Mouse (Mus musculus) hindbrain, postnatal 0 days (tissue): ENCODE results near the gene Dhrs3. TPM values are rescaled to one million over a fixed set of nuclear protein-coding genes. Genes with fewer than 3 reads are reported as not detected.

Experiments
- ATAC-seq: fragments of 200-750 bp; cut with Nextera tagmentation; 2 replicates; pipeline ENCODE4 v1.8.0; 2017; ENCODE audit warnings: mild to moderate bottlenecking, moderate TSS enrichment, moderate library complexity
- DNase-seq: peaks from one replicate; pipeline ENCODE4 v3.0.0-alpha.2; 2015; ENCODE audit warnings: low spot score
- H3K27ac ChIP-seq: fragments of 300-500 bp; sonication (generic); 2 replicates; pipeline ENCODE4 v1.5.1; 2014; ENCODE audit warnings: mild to moderate bottlenecking
- H3K27me3 ChIP-seq: fragments of 300-500 bp; sonication (generic); 2 replicates; pipeline ENCODE4 v1.6.1; 2014; ENCODE audit warnings: low read length, mixed read lengths; ENCODE audit not compliant: insufficient read depth
- H3K36me3 ChIP-seq: fragments of 300-500 bp; sonication (generic); 2 replicates; pipeline ENCODE4 v1.6.1; 2014; ENCODE audit warnings: low read length, mixed read lengths; ENCODE audit not compliant: insufficient read depth
- H3K4me1 ChIP-seq: fragments of 300-500 bp; sonication (generic); 2 replicates; pipeline ENCODE4 v1.6.1; 2014; ENCODE audit warnings: antibody characterized with exemption, low read length, mixed read lengths; ENCODE audit not compliant: insufficient read depth
- H3K4me2 ChIP-seq: fragments of 300-500 bp; sonication (generic); 2 replicates; pipeline ENCODE4 v1.6.1; 2014; ENCODE audit warnings: low read depth, mild to moderate bottlenecking, low read length, moderate library complexity, mixed read lengths
- H3K4me3 ChIP-seq: fragments of 300-500 bp; sonication (generic); 2 replicates; pipeline ENCODE4 v1.5.1; 2014; ENCODE audit warnings: low read length
- H3K9ac ChIP-seq: fragments of 300-500 bp; sonication (generic); replicated peaks from 2 replicates; pipeline ENCODE4 v1.6.1; 2014; ENCODE audit warnings: mild to moderate bottlenecking, low read length, moderate library complexity, mixed read lengths
- H3K9me3 ChIP-seq: fragments of 300-500 bp; sonication (generic); 2 replicates; pipeline ENCODE4 v1.6.1; 2016; ENCODE audit warnings: low read length, mixed read lengths
- CTCF ChIP-seq: IDR thresholded peaks from 2 replicates; pipeline ENCODE4 v1.5.1; 2016; ENCODE audit warnings: antibody characterized with exemption, control low read depth, low read depth
- WGBS: fragments of 180-500 bp; shearing (Covaris S2); extraction: QIAGEN DNeasy Blood & Tissue Kit; methylation state at CpG from one replicate; pipeline ENCODE4 v1.1.7; 2014; 5-methylcytosine and 5-hydroxymethylcytosine counted together
- polyA plus RNA-seq: library from polyadenylated mRNA; unstranded; fragments of >200 nt; fragmentation: Nextera tagmentation; extraction: Ambion mirVana; gene quantifications from 2 replicates; pipeline ENCODE4 v1.2.1, GENCODE M21; 2015
- total RNA-seq: library from RNA; depleted of rRNA; stranded (reverse); fragments of >200 nt; gene quantifications from 2 replicates; pipeline ENCODE4 v1.2.3, GENCODE M21; 2014

Dhrs3 gene
- total and polyA plus RNA-seq, 2 experiments from 2014 or later: 40.1 to 51.8 TPM

DNA sequence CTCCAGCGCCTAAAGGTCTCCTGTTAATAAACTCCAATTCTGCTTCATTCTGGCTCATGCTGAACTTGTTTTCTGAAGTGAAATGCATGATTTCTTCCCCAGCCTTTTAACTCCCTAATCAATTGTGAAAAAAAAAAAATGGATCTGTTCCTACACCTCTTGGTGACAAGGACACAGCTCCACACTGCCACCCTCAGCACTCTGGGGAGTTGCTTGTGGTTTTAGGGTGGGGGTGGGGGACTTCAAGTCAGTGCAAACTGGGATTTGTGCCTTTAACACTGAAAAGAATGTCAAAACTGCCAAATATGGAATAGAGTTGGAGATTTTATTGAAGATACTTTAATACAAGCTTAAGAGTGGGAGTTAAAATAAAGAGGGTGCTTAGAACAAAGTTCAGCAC, 13.1 kb upstream of the Dhrs3 start:
- WGBS: 46% methylated on average over 1 of the region's 1 CpGs

DNA sequence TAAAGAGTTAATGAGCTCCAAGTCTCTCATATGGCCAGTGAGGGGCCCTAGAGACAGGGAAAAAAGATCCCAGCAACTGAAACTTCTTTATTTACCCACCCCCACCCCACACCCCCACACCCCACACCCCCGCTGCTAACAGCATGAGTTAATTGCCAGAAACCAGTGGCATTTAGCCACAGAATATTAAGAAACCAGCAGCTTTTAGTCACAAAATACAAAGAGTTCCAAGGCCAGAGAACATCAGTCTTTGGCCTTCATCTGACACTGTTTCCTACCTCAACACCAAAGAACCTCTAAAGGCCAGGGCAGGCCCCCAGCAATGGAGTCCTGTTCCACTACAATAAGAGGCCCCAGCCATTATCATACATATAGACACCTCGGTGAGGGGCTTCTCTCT, 11.3 kb upstream of the Dhrs3 start:
- 53% methylated on average over 2 of the region's 2 CpGs for WGBS
- Histone ChIP-seq H3K4me1 (no peaks in the 10 kb centered on the region), H3K27ac (no peak overlapping the region), H3K9me3 (no peaks in the 10 kb centered on the region), H3K36me3 (no peaks in the 10 kb centered on the region), H3K4me2 (no peak overlapping the region), H3K9ac (no peak overlapping the region), H3K27me3 (no peaks in the 10 kb centered on the region), H3K4me3 (no peak overlapping the region)
- DNase-seq (no peak), ATAC-seq (no peak)
- TF ChIP-seq CTCF: no peak

More for the DNA sequence above, 13.1 kb upstream of the Dhrs3 start:
- Histone ChIP-seq H3K4me1 (no peaks in the 10 kb centered on the region), H3K9ac (no peak overlapping the region), H3K4me2 (no peak overlapping the region), H3K9me3 (no peaks in the 10 kb centered on the region), H3K36me3 (no peaks in the 10 kb centered on the region), H3K4me3 (no peak overlapping the region), H3K27ac (no peak overlapping the region), H3K27me3 (no peaks in the 10 kb centered on the region)
- DNase-seq: no peak
- no peak for ATAC-seq
- TF ChIP-seq CTCF: no peak

DNA sequence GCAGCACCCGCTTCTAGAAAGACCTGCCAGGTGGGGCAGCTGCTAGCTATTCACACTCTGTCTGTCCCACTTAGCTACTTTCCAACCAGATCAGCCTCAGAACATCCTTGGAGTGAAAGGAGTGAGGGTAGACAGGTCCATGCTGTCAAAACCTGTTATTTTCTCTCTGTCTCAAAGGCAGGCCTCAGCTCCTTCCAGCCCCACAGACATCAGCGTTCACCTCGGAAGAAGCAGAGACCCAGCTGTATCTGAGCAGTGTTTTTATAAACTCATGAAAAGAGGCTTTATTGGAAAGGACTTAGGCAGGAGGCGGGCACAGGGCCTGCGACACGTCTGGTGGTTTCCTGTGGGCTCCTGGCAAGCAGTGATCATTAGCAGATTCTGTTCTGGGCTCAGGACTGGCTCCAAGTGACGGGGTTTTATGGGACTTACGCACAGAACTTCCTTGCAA, 9.7 kb upstream of the Dhrs3 start:
- no peaks in the 10 kb centered on the region for H3K9me3 ChIP-seq
- no peak overlapping the region for H3K27ac ChIP-seq
- no peak overlapping the region for H3K4me3 ChIP-seq
- H3K4me2 ChIP-seq: no peak overlapping the region
- ATAC-seq: peak; percentile 83
- no peak for TF ChIP-seq CTCF
- WGBS: 38% methylated on average over 8 of the region's 8 CpGs
- H3K9ac ChIP-seq: no peak overlapping the region
- no peaks in the 10 kb centered on the region for H3K27me3 ChIP-seq
- H3K4me1 ChIP-seq: no peaks in the 10 kb centered on the region
- DNase-seq: peak; percentile 70
- no peaks in the 10 kb centered on the region for H3K36me3 ChIP-seq

DNA sequence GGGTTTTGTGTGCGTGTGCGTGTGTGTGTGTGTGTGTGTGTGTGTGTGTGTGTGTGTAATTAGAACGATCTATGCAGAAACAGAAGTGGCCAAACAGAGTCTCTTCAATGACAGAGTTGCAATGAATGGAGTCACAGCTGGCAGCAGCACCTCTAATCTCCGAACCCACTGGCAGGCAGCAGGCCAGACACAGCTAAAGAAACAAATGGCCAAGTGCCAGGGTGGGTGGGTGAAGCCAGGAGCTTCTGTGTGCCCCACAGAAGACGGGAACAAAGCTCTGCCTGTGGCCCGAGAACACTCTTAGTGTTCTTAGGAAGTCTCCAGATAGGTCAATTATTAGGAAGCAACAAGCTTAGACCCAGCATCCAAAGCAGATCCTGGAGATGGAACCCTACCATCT, 6.2 kb upstream of the Dhrs3 start:
- no peak overlapping the region for H3K4me3 ChIP-seq
- H3K9ac ChIP-seq: no peak overlapping the region
- no peaks in the 10 kb centered on the region for H3K9me3 ChIP-seq
- DNase-seq (peak; percentile 85), ATAC-seq (peak; percentile 46; the same call in 1 of the 2 replicates)
- no peaks in the 10 kb centered on the region for H3K36me3 ChIP-seq
- no peak overlapping the region for H3K27ac ChIP-seq
- no peaks in the 10 kb centered on the region for H3K27me3 ChIP-seq
- H3K4me2 ChIP-seq: no peak overlapping the region
- 29% methylated on average over 6 of the region's 6 CpGs for WGBS
- no peaks in the 10 kb centered on the region; the same call in 1 of the 2 replicates for H3K4me1 ChIP-seq
- no peak for TF ChIP-seq CTCF

DNA sequence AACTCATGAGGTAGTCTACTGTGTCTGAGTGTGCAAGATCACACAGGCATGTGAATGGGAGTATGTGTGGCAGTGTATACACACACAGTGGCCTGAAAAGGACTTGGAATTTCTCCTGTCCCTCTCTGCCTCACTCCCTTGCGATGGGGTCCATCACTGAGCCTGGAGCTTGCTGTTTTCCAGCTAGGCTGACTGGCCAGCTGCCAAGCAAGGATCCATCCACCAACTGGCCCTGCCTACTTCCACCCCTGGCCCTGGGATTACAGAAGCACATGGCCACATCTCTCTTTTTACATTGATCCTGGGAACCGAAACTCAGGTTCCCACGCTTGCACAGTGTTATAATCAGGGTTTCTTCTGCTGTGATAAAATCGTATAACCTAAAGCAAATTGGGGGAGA, 3.9 kb upstream of the Dhrs3 start:
- DNase-seq: peak; percentile 43
- TF ChIP-seq CTCF: no peak
- Histone ChIP-seq H3K4me2 (no peak overlapping the region), H3K9ac (no peak overlapping the region), H3K4me3 (no peak overlapping the region), H3K4me1 (peaks cover 4% of the 10 kb centered on the region; the same call in 1 of the 2 replicates), H3K9me3 (no peaks in the 10 kb centered on the region), H3K27ac (no peak overlapping the region), H3K27me3 (no peaks in the 10 kb centered on the region), H3K36me3 (no peaks in the 10 kb centered on the region)
- no peak for ATAC-seq
- 73% methylated on average over 4 of the region's 4 CpGs for WGBS

DNA sequence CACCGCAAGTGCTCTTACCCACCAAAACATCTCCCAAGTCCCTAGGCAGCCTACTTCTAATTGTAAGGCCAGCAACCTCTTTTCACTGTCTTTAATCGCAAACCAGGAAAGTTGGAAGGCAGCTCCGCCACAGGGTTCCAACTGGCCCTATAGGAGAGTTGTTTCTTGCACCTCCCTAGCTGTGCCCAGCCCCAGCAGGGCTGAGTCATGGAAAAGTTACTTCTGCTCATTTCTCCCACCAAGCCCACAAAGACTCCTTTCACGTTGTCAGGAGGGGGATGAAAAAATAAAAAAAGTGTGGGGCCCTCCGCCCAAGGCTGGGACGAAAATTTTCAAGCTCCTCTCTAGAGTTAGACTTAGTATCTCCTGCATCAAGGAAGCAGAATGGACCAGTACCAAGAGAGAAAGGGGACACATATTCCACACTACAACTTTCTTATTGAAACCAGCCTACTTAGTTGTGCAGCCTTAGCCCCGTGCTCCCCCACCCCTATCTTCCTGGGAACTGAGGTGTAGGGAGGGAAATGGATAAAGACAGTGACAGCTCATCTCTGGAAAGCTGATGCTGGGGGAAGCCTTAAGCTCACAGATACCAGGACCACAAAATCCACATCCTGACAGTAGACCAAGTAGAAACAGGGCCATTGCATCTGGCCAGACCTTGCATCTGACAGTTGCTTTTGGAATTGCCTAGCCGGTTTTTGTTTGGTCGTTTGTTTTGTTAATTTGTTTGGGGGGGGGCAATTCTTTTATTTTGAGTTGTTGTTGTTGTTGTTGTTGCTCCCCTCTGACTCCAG, 2.9 kb upstream of the Dhrs3 start:
- no peaks in the 10 kb centered on the region for H3K9me3 ChIP-seq
- 71% methylated on average over 9 of the region's 9 CpGs for WGBS
- no peak overlapping the region for H3K4me3 ChIP-seq

DNA sequence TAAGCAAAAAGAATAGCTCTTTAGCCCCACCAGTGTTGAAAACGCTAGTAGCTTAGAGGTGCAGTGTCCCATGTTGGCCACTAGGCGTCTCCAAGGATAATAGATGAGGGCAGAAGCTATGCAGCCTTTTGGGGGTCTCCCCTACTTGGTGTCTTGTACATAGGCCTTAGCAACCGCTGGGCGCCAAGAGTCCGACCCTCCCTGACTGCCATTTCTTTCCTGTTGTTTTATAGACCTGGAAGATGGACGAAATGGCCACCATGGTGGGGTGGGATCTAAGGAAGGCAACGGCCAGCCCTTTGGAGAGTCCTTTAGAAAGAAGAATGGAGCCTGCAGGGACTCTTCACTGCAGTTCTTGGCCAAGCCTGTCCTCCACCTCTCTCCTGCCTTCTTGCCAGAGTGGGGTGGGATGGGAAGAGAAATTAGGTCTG, 1.9 kb upstream of the Dhrs3 start:
- Histone ChIP-seq H3K4me2 (no peak overlapping the region), H3K4me3 (no peak overlapping the region), H3K4me1 (peaks cover 4% of the 10 kb centered on the region; the same call in 1 of the 2 replicates), H3K27ac (peak overlapping the region; percentile 37; the same call in 1 of the 2 replicates), H3K36me3 (no peaks in the 10 kb centered on the region), H3K9me3 (no peaks in the 10 kb centered on the region), H3K27me3 (no peaks in the 10 kb centered on the region), H3K9ac (no peak overlapping the region)
- ATAC-seq (peak; percentile 50), DNase-seq (peak; percentile 92)
- TF ChIP-seq CTCF: peak; percentile 98
- WGBS: 9% methylated on average over 7 of the region's 7 CpGs

More for the DNA sequence above, 2.9 kb upstream of the Dhrs3 start:
- peaks cover 4% of the 10 kb centered on the region; the same call in 1 of the 2 replicates for H3K4me1 ChIP-seq
- TF ChIP-seq CTCF: no peak
- no peak overlapping the region for H3K4me2 ChIP-seq
- DNase-seq (no peak), ATAC-seq (no peak)
- H3K36me3 ChIP-seq: no peaks in the 10 kb centered on the region
- H3K27me3 ChIP-seq: no peaks in the 10 kb centered on the region
- H3K27ac ChIP-seq: no peak overlapping the region
- no peak overlapping the region for H3K9ac ChIP-seq
